Mouse (Mus musculus) intestine, embryonic 14.5 days (tissue): ENCODE measurements around the gene Anapc16. TPM values are rescaled to one million over a fixed set of nuclear protein-coding genes. Genes with fewer than 3 reads are reported as not detected.
"Not testable (repeated sequence)": the region's sequence is repeated elsewhere in the genome, so short reads cannot be mapped to it uniquely, and the experiment has no call there.

Source experiments
- ATAC-seq: fragments of 200-750 bp; cut with Nextera tagmentation; replicated peaks from 2 replicates; pipeline ENCODE4 v1.8.0; 2017; ENCODE audit warnings: low read depth, moderate number of reproducible peaks, moderate TSS enrichment, moderate library complexity; ENCODE audit not compliant: low FRiP score, low TSS enrichment
- DNase-seq: peaks from one replicate; pipeline ENCODE4 v3.0.0-alpha.2; 2018; ENCODE audit warnings: low spot score
- H3K27ac ChIP-seq: fragments of 300-500 bp; sonication (generic); 2 replicates; pipeline ENCODE4 v1.5.1; 2014; ENCODE audit warnings: low read depth, mild to moderate bottlenecking, control low read depth
- H3K27me3 ChIP-seq: fragments of 300-500 bp; sonication (generic); replicated peaks from 2 replicates; pipeline ENCODE4 v1.6.1; 2014; ENCODE audit warnings: low read length, control low read depth; ENCODE audit not compliant: control insufficient read depth, insufficient read depth
- H3K36me3 ChIP-seq: fragments of 300-500 bp; sonication (generic); 2 replicates; pipeline ENCODE4 v1.6.1; 2014; ENCODE audit warnings: low read length, control low read depth; ENCODE audit not compliant: control insufficient read depth, insufficient read depth
- H3K4me1 ChIP-seq: fragments of 300-500 bp; sonication (generic); replicated peaks from 2 replicates; pipeline ENCODE4 v1.6.1; 2014; ENCODE audit warnings: low read length, control low read depth, mixed read lengths; ENCODE audit not compliant: control insufficient read depth, insufficient read depth
- H3K4me2 ChIP-seq: fragments of 300-500 bp; sonication (generic); 2 replicates; pipeline ENCODE4 v1.6.1; 2014; ENCODE audit warnings: low read length
- H3K4me3 ChIP-seq: fragments of 300-500 bp; sonication (generic); 2 replicates; pipeline ENCODE4 v1.5.1; 2014; ENCODE audit warnings: low read depth, low read length, control low read depth, mixed read lengths
- H3K9ac ChIP-seq: fragments of 300-500 bp; sonication (generic); 2 replicates; pipeline ENCODE4 v1.6.1; 2014; ENCODE audit warnings: mild to moderate bottlenecking, low read length
- H3K9me3 ChIP-seq: fragments of 300-500 bp; sonication (generic); 2 replicates; pipeline ENCODE4 v1.6.1; 2016; ENCODE audit warnings: low read length, control low read depth; ENCODE audit not compliant: control insufficient read depth
- WGBS: fragments of 180-500 bp; shearing (Covaris S2); extraction: QIAGEN DNeasy Blood & Tissue Kit; methylation state at CpG from one replicate; pipeline ENCODE4 v1.1.7; 2014; 5-methylcytosine and 5-hydroxymethylcytosine counted together
- polyA plus RNA-seq: library from polyadenylated mRNA; unstranded; fragments of >200 nt; fragmentation: Nextera tagmentation; extraction: Ambion mirVana; gene quantifications from 2 replicates; pipeline ENCODE4 v1.2.1, GENCODE M21; 2014

Gene Anapc16
- polyA plus RNA-seq, 1 experiment from 2014 or later: 107 TPM

DNA sequence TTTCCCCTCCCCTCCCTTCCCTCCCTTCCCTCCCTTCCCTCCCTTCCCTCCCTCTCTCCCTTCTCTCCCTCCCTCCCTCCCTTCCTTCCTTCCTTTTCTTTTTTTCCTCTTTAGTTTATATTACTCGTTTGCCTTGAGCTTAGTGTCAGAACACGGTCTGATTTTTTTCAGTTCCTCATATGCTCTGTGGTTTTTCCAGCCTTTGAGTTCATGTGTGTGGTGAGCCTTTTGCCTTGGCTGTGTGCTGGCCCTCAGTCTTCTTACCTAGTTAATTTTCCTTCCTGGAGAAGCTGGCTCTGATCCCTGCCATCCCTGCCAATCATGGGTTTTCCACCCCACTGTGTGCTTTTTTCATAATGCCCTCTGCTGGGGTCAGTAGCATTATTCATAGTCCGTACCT lies 6.2 kb upstream of the Anapc16 start:
- Histone ChIP-seq H3K9me3 (no peaks in the 10 kb centered on the region), H3K27ac (no peak overlapping the region), H3K4me2 (no peak overlapping the region), H3K4me3 (no peak overlapping the region), H3K9ac (no peak overlapping the region), H3K4me1 (peaks cover under 1% of the 10 kb centered on the region; the same call in 1 of the 2 replicates), H3K27me3 (no peaks in the 10 kb centered on the region), H3K36me3 (peaks cover 26% of the 10 kb centered on the region)
- DNase-seq (no peak), ATAC-seq (no peak)
- 58% methylated on average over 3 of the region's 3 CpGs for WGBS

- no peak for ATAC-seq
- Histone ChIP-seq H3K27me3 (no peaks in the 10 kb centered on the region), H3K4me1 (peaks cover 15% of the 10 kb centered on the region), H3K4me3 (no peak overlapping the region), H3K9me3 (no peaks in the 10 kb centered on the region), H3K9ac (no peak overlapping the region), H3K36me3 (peaks cover 17% of the 10 kb centered on the region), H3K4me2 (no peak overlapping the region), H3K27ac (no peak overlapping the region)
- 57% methylated on average over 2 of the region's 2 CpGs for WGBS
- no peak for DNase-seq
Observed at GRCm38 (mm10) chr10:60005264-60005663, 2.3 kb upstream of the Anapc16 start.

DNA sequence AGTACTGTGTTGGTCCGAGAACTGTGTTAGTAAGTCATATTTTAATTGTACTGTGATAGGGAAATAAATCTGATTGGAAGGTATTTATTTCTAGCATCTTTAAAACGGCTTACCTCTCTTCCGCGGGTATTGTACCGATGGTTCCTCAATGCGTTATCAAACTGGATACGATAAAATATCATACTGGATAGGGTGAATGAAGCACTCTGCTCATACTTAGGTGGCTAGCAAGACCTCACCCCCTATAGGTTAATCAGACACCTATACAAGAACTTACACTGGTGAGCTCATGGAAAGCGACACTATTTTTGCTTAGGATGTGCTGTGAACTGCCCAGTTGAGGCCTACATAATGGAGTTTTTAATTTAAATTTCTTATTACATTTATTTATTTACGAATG lies 912 bp upstream of the Anapc16 start:
- Histone ChIP-seq H3K9ac (peak overlapping the region; percentile 46), H3K4me2 (peak overlapping the region; percentile 88), H3K4me1 (peaks cover 15% of the 10 kb centered on the region), H3K27ac (peak overlapping the region; percentile 93), H3K27me3 (no peaks in the 10 kb centered on the region), H3K4me3 (peak overlapping the region; percentile 62), H3K9me3 (no peaks in the 10 kb centered on the region), H3K36me3 (peaks cover 19% of the 10 kb centered on the region)
- WGBS: 74% methylated on average over 9 of the region's 9 CpGs
- DNase-seq: no peak
- ATAC-seq: no peak

GRCm38 (mm10) chr10:60003213-60003752 lies 348 bp upstream of the Anapc16 start:
- peak overlapping the region; percentile 93 for H3K27ac ChIP-seq
- H3K9ac ChIP-seq: peak overlapping the region; percentile 46
- WGBS: under 1% methylated on average over 21 of the region's 21 CpGs
- no peaks in the 10 kb centered on the region for H3K27me3 ChIP-seq
- H3K4me1 ChIP-seq: peaks cover 15% of the 10 kb centered on the region
- no peaks in the 10 kb centered on the region for H3K9me3 ChIP-seq
- H3K36me3 ChIP-seq: peaks cover 15% of the 10 kb centered on the region
- H3K4me3 ChIP-seq: peak overlapping the region; percentile 62
- DNase-seq: no peak
- ATAC-seq: no peak; the same call in none of the 2 replicates
- peak overlapping the region; percentile 88 for H3K4me2 ChIP-seq

- WGBS: 2% methylated on average over 12 of the region's 12 CpGs
- Histone ChIP-seq H3K36me3 (peaks cover 7% of the 10 kb centered on the region; the same call in 1 of the 2 replicates), H3K9me3 (no peaks in the 10 kb centered on the region), H3K27ac (peak overlapping the region; percentile 93), H3K27me3 (no peaks in the 10 kb centered on the region), H3K4me3 (peak overlapping the region; percentile 62), H3K4me1 (peaks cover 15% of the 10 kb centered on the region), H3K9ac (peak overlapping the region; percentile 46), H3K4me2 (peak overlapping the region; percentile 88)
- ATAC-seq (no peak), DNase-seq (no peak)
Observed at GRCm38 (mm10) chr10:60002203-60002602, 732 bp downstream of the Anapc16 start.

- not testable (repeated sequence) for H3K36me3 ChIP-seq, H3K9ac ChIP-seq, H3K9me3 ChIP-seq, DNase-seq, H3K27me3 ChIP-seq, H3K27ac ChIP-seq, ATAC-seq
- Histone ChIP-seq H3K4me2 (peak overlapping the region; percentile 88), H3K4me3 (peak overlapping the region; percentile 62; the same call in 1 of the 2 replicates), H3K4me1 (peaks cover 15% of the 10 kb centered on the region)
- WGBS: 78% methylated on average over 8 of the region's 8 CpGs
Observed at GRCm38 (mm10) chr10:60001663-60002062, 1.3 kb downstream of the Anapc16 start.

- ATAC-seq (no peak), DNase-seq (no peak)
- 92% methylated on average over 3 of the region's 3 CpGs for WGBS
- no peak overlapping the region for H3K27ac ChIP-seq
- no peak overlapping the region for H3K4me2 ChIP-seq
- peaks cover 14% of the 10 kb centered on the region for H3K4me1 ChIP-seq
- H3K4me3 ChIP-seq: no peak overlapping the region
- H3K9me3 ChIP-seq: no peaks in the 10 kb centered on the region
- peaks cover 27% of the 10 kb centered on the region for H3K36me3 ChIP-seq
- no peak overlapping the region for H3K9ac ChIP-seq
- no peaks in the 10 kb centered on the region for H3K27me3 ChIP-seq
Observed at GRCm38 (mm10) chr10:59999057-59999456, 3.9 kb downstream of the Anapc16 start.

- Histone ChIP-seq H3K9ac (no peak overlapping the region), H3K27me3 (no peaks in the 10 kb centered on the region), H3K4me1 (peaks cover 9% of the 10 kb centered on the region; the same call in 1 of the 2 replicates), H3K27ac (no peak overlapping the region), H3K4me3 (no peak overlapping the region), H3K4me2 (no peak overlapping the region), H3K36me3 (peaks cover 34% of the 10 kb centered on the region), H3K9me3 (no peaks in the 10 kb centered on the region)
- DNase-seq (no peak), ATAC-seq (no peak)
- WGBS: 25% methylated on average over 7 of the region's 7 CpGs
Observed at GRCm38 (mm10) chr10:59997591-59997990, 5.3 kb downstream of the Anapc16 start.

- Histone ChIP-seq H3K9me3 (no peaks in the 10 kb centered on the region), H3K4me2 (no peak overlapping the region), H3K9ac (no peak overlapping the region), H3K27ac (no peak overlapping the region), H3K4me3 (no peak overlapping the region), H3K27me3 (no peaks in the 10 kb centered on the region), H3K36me3 (peaks cover 35% of the 10 kb centered on the region), H3K4me1 (no peaks in the 10 kb centered on the region)
- DNase-seq (no peak), ATAC-seq (no peak)
- WGBS: 95% methylated on average over 6 of the region's 6 CpGs
Observed at GRCm38 (mm10) chr10:59995889-59996288, 7.0 kb downstream of the Anapc16 start.
